Mouse (Mus musculus) limb, embryonic 14.5 days (tissue): ENCODE data around the gene Adgrl3. TPM values are rescaled to one million over a fixed set of nuclear protein-coding genes. Genes with fewer than 3 reads are reported as not detected.

Source experiments
- ATAC-seq: fragments of 200-750 bp; cut with Nextera tagmentation; 2 replicates; pipeline ENCODE4 v1.8.0; 2017; ENCODE audit warnings: low read depth, moderate number of reproducible peaks, moderate TSS enrichment; ENCODE audit not compliant: low FRiP score
- DNase-seq: peaks from one replicate; pipeline ENCODE4 v3.0.0-alpha.2; 2015; ENCODE audit warnings: low spot score
- H3K27ac ChIP-seq: fragments of 300-500 bp; sonication (generic); replicated peaks from 2 replicates; pipeline ENCODE4 v1.5.1; 2014; ENCODE audit warnings: low read depth, mild to moderate bottlenecking, low read length, moderate library complexity, mixed read lengths
- H3K27me3 ChIP-seq: fragments of 300-500 bp; sonication (generic); 2 replicates; pipeline ENCODE4 v1.6.1; 2014; ENCODE audit warnings: low read length, mixed read lengths; ENCODE audit not compliant: control insufficient read depth, insufficient read depth
- H3K36me3 ChIP-seq: fragments of 300-500 bp; sonication (generic); 2 replicates; pipeline ENCODE4 v1.6.1; 2014; ENCODE audit warnings: mild to moderate bottlenecking, low read length, moderate library complexity, mixed read lengths; ENCODE audit not compliant: control insufficient read depth, insufficient read depth
- H3K4me1 ChIP-seq: fragments of 300-500 bp; sonication (generic); 2 replicates; pipeline ENCODE4 v1.6.1; 2014; ENCODE audit warnings: antibody characterized with exemption, low read length, mixed read lengths; ENCODE audit not compliant: control insufficient read depth, insufficient read depth
- H3K4me2 ChIP-seq: fragments of 300-500 bp; sonication (generic); replicated peaks from 2 replicates; pipeline ENCODE4 v1.6.1; 2014; ENCODE audit warnings: low read depth, mild to moderate bottlenecking, low read length, moderate library complexity; ENCODE audit not compliant: severe bottlenecking
- H3K4me3 ChIP-seq: fragments of 300-500 bp; sonication (generic); replicated peaks from 2 replicates; pipeline ENCODE4 v1.5.1; 2014; ENCODE audit warnings: low read length
- H3K9ac ChIP-seq: fragments of 300-500 bp; sonication (generic); 2 replicates; pipeline ENCODE4 v1.6.1; 2014; ENCODE audit warnings: mild to moderate bottlenecking, low read depth, low read length, moderate library complexity; ENCODE audit not compliant: severe bottlenecking
- H3K9me3 ChIP-seq: fragments of 300-500 bp; sonication (generic); 2 replicates; pipeline ENCODE4 v1.6.1; 2016; ENCODE audit warnings: low read length; ENCODE audit not compliant: control insufficient read depth
- POLR2A ChIP-seq: fragments of 200-500 bp; IDR thresholded peaks from 2 replicates; pipeline ENCODE4 v1.8.0; 2012; ENCODE audit warnings: inconsistent platforms, mild to moderate bottlenecking, moderate library complexity, borderline replicate concordance; ENCODE audit not compliant: insufficient read depth, insufficient read length; ENCODE audit errors: extremely low read depth
- WGBS: fragments of 180-500 bp; shearing (Covaris S2); extraction: QIAGEN DNeasy Blood & Tissue Kit; methylation state at CpG from one replicate; pipeline ENCODE4 v1.1.7; 2014; 5-methylcytosine and 5-hydroxymethylcytosine counted together
- polyA plus RNA-seq, 2 experiments: library from polyadenylated mRNA; depleted of rRNA in 1 of 2; stranded (reverse) in 1 of 2; unstranded in 1 of 2; fragments of >200 nt; fragmentation: Nextera tagmentation in 1 of 2; extraction: Ambion mirVana in 1 of 2; gene quantifications; 2 replicates each; pipeline versions ENCODE4 v1.2.1 to v1.2.3; 2012 to 2014

The Adgrl3 gene
- polyA plus RNA-seq, 2 experiments, result 37.6 to 41.1 TPM

DNA sequence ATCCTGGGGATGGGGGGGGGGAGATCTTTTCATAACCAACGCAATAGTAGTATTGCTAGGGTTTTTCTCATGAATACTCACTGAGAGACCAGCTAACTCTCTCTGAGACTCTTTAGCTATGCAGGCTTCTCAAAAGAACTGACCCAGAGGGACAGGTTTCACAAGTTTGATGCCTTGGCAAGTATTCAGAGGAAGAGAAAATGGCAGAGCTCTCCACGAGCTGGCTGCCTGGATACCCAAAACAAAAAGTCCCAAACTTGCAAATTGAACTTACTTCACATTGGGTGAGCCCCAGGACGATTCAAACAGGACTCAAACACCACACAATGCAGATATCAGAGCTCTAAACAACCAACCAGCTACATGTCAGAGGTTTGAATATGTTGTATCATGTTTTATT is 563.5 kb downstream of the Adgrl3 start:
- no peak overlapping the region for H3K4me3 ChIP-seq
- no peak for TF ChIP-seq POLR2A
- 44% methylated on average over 3 of the region's 3 CpGs for WGBS

DNA sequence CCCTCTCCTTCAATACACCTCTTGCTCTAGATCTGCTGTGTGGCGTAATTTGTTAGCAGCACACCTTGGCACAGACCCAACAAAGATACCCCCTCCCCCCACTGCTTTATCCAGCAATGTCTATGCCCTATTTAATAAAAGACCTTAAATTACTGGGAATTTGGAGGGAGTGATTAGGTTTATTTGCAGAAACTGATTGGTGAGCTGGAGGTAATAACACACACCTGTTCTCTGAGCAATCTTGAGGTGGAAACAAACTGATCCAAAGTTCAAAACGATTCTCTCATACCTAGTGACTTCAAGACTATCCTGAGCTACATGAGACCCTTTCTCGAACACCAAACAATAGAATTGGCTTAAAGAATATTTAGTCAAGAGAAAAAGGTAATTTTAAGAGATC is 565.0 kb downstream of the Adgrl3 start:
- H3K36me3 ChIP-seq, result no peaks in the 10 kb centered on the region
- TF ChIP-seq POLR2A, result no peak
- 53% methylated on average over 3 of the region's 3 CpGs for WGBS
- no peak overlapping the region for H3K9ac ChIP-seq
- H3K27ac ChIP-seq, result no peak overlapping the region
- no peak overlapping the region for H3K4me2 ChIP-seq
- DNase-seq (no peak), ATAC-seq (no peak)
- H3K9me3 ChIP-seq, result no peaks in the 10 kb centered on the region
- H3K27me3 ChIP-seq, result no peaks in the 10 kb centered on the region
- no peaks in the 10 kb centered on the region for H3K4me1 ChIP-seq
- H3K4me3 ChIP-seq, result no peak overlapping the region

More for the DNA sequence above, 563.5 kb downstream of the Adgrl3 start:
- ATAC-seq, result no peak
- Histone ChIP-seq H3K4me1 (no peaks in the 10 kb centered on the region), H3K27ac (no peak overlapping the region), H3K4me2 (no peak overlapping the region), H3K27me3 (no peaks in the 10 kb centered on the region), H3K36me3 (no peaks in the 10 kb centered on the region), H3K9ac (no peak overlapping the region), H3K9me3 (no peaks in the 10 kb centered on the region)
- DNase-seq, result no peak

DNA sequence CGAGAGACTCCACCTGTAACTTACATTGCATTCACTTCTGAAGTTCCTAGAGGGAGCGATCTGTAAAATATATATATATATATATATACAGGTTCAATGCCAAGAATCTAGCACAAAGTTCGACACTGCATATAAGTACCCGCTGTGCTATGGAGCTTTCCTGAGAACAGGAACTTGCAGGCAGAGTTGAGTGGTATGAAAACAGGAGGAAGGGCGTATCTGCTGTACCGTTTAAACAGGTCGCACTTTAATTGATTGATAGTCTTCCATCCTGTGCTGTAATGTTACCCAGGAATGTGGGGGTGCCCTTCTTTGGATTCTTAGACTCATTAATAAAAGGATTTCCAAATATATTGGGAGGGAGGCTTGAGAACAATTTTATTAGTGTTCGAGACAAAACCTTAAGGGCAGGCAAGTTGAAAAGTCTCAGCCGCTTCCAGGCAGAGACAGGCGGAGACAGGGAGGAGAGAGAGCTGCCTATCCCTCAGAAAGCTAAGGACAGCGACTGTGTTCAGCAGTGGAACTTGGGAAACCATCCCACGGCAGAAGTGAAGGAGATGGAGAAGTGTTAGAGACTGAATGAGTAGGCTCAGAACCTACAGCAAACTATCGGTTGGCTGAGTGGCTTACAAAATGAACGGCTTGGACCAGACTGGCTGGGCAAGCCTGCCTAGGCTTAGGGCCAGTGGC is 570.2 kb downstream of the Adgrl3 start:
- no peak for TF ChIP-seq POLR2A
- H3K36me3 ChIP-seq, result no peaks in the 10 kb centered on the region

DNA sequence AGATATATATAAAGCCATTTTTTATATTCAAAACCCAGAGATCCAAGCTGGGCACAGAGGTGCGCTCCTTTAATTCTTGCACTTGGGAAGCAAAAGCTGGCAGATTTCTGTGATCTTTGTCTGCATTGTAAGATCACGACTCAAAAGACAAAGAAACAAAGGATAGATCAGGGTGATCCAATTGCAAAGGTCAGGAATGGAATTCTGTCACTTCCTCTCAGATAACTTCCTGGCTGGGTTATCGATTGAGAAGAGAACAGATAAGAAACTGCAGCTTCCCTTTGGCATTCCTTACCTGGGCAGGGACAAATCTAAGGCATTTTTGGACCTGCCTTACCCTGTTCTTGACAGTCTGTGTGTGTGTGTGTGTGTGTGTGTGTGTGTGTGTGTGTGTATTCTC is 571.5 kb downstream of the Adgrl3 start:
- ATAC-seq (no peak), DNase-seq (no peak)
- H3K27me3 ChIP-seq, result no peaks in the 10 kb centered on the region
- no peaks in the 10 kb centered on the region for H3K4me1 ChIP-seq
- no peak overlapping the region for H3K27ac ChIP-seq
- WGBS, result 61% methylated on average over 3 of the region's 3 CpGs
- no peak overlapping the region for H3K4me2 ChIP-seq
- no peak overlapping the region for H3K9ac ChIP-seq
- no peak for TF ChIP-seq POLR2A
- H3K36me3 ChIP-seq, result no peaks in the 10 kb centered on the region
- no peak overlapping the region for H3K4me3 ChIP-seq
- no peaks in the 10 kb centered on the region for H3K9me3 ChIP-seq

More for the DNA sequence above, 570.2 kb downstream of the Adgrl3 start:
- no peak overlapping the region for H3K9ac ChIP-seq
- ATAC-seq, result no peak
- no peaks in the 10 kb centered on the region for H3K4me1 ChIP-seq
- no peak overlapping the region for H3K4me3 ChIP-seq
- no peaks in the 10 kb centered on the region for H3K9me3 ChIP-seq
- DNase-seq, result no peak
- 59% methylated on average over 14 of the region's 14 CpGs for WGBS
- H3K27ac ChIP-seq, result no peak overlapping the region
- no peaks in the 10 kb centered on the region for H3K27me3 ChIP-seq
- no peak overlapping the region for H3K4me2 ChIP-seq

DNA sequence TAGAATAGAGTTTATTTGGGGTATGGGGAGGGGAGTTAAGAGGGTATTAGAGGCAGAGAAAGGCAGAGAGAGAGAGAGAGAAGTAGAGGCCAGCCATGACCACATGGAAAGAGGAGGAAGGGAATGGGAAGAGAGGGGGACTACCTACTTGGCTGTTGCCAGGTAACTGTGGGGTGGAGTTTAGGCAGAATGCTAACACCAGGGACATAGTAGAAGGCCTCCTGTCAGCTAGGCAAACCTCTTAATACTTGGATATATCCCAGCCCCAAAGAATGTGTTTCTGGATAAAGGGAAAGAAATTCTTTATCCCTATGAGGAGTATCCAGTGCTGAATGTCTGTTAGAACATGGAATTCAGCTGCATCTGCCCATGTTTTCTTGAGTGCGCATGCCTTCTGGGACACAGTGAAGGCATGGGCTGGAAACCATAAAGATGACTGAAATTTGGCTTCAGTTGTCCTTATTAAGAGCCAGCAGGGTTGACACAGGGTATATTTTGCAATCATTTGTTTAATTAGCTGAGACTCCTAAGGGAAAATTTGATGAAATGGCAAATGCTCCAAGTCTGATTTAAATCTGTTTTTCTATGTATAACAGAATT is 573.6 kb downstream of the Adgrl3 start:
- Histone ChIP-seq H3K4me2 (no peak overlapping the region), H3K4me3 (no peak overlapping the region), H3K9me3 (no peaks in the 10 kb centered on the region), H3K4me1 (peaks cover 6% of the 10 kb centered on the region), H3K27ac (no peak overlapping the region; the same call in 1 of the 2 replicates), H3K27me3 (no peaks in the 10 kb centered on the region), H3K9ac (no peak overlapping the region), H3K36me3 (no peaks in the 10 kb centered on the region)
- WGBS, result 97% methylated on average over 1 of the region's 1 CpGs
- DNase-seq (peak; percentile 6), ATAC-seq (no peak)
- no peak for TF ChIP-seq POLR2A
